Mouse (Mus musculus) retina, adult 2 months (tissue): Measurements from ENCODE around the gene Nrtn.
A peak's percentile ranks its signal among the peaks of the same experiment; 100 is the strongest.

Experiments used
- DNase-seq: peaks from one replicate; pipeline ENCODE4 v3.0.0-alpha.2; 2012; ENCODE audit warnings: low read depth, low spot score

Nrtn gene

GRCm38 (mm10) chr17:56757416-56758123, at the start of gene Nrtn:
Gene Nrtn (minus strand): TSS chr17:56757530.
- DNase-seq = peak; percentile 68

GRCm38 (mm10) chr17:56805784-56806183, 48.5 kb upstream of the Nrtn start:
- no peak for DNase-seq

GRCm38 (mm10) chr17:56804952-56805351, 47.6 kb upstream of the Nrtn start:
- no peak for DNase-seq

DNA sequence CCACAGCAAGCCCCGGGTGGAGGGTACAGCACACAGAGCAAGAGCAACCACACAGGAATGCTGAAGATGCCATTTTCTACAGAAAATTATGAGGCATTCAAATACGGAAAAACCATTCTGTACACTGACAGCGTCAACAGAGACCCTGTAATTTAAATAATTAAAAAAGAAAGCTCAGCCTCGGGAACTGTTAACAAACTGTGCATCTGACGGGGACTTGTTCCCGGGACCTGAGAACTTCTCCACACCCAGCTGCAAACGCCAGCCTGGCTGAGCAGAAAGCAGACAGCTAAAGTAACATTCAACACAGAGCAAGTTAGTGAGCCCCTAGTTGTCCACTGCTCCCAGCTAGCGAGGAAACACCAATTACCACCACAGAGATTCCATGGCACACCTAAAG, 44.7 kb upstream of the Nrtn start:
- DNase-seq = no peak

DNA sequence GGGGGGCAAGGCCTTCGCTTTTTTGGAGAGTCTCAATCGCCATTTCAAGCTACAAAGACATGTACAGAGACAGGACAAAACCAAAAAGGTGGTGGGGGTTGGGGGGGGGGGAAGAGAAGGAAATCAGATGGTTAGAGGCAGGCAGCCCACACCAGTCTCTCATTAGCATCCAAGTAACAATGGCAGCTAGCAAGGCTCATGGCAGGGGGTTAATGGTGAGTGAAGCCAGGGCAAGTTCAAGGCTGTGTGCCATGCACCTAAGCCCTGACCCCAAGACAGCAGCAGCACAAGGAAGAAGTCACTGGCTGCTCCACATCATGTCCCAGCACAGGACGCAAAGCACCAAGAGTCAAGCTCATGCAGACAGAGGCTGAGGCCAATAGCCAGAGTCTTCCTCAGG, 41.9 kb upstream of the Nrtn start:
- DNase-seq = no peak

DNA sequence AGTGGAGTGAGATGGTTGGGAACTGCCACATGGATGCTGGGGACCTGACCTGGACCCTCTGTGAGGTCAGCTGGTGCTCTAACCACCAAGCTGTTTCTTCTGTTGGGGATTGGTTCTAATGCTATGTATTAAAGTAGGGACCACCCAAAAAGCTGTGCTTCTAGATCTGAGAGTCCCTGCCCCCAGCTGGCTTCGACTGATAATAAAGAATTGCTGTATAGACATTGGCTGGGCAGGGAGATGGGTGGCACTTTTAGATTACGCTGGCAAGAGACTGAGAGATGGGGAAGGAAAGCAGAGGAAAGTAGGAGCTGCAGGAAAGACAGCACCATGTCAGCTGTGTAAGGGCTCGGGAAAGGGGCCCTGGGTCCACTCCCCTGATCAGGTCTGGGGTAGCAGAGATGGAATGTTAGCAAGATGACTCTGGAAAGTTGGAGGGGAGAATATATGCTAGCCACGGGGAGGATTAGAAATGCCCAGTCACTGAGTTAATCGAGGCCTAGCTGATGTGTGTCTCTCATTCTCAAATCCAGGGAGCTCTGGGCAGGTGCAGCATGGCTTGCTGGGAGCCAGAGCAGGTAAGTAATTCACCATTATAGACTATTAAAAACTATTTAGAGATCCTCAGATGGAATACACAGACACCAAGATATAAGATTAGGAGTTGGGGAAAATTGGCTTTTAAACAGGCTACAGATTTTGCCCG, 36.4 kb upstream of the Nrtn start:
- DNase-seq = no peak

DNA sequence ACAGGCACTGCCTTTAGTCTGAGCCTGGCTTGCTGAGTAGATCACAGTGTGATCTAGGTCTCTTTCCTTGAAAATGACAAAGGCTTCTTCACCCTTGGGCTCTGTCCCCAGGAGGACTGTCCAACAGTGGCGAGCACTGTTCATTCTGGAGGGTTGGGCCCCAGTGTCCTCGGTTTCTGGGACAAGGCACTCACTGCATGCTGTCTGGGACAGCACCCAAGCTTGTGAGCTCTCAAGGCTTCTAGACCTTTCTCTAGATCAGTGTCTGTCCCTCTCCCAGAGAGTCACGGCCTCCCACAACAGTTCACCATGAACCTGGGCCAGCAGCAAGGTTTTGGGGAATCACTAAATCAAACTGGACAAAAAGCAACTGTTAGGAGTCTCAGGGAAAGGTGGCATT, 35.3 kb upstream of the Nrtn start:
- no peak for DNase-seq

DNA sequence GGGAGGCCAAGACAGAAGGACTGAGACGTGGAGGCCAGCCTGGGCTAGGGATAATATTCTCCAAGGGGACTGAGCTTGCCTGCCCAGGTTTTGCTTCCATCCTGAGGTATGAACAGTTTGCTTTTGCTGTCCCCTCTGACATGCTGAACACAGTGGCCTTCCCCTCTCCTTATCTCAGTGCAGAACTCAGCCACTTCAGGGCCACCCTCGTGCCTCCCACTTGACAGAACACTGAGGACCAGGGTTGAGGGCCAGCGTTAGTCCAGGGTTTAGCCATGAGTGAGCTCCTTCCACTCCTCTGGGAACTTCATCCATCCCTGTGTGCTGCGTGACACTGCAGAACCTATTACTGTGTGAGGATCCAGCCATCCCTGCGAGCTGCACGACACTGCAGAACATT, 32.0 kb upstream of the Nrtn start:
- no peak for DNase-seq

DNA sequence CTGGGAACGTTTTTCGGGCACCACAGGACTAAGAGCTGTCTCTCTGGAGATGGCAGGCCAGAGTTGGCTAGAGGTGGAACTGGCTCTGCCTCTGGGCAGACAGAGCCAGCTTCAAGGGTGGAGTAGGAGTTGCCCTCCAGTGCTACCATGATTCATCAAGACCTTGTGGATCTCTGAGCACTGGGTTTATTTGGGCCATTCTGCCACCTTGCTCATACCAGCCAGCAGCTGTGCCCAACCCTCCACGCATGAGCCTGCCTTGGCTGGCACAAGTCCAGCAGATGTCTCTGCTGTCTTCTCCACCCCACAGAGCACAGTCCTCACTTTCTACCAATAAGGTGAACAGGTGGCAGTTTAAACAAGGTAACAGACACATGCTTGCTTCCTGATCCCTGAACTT, 31.6 kb upstream of the Nrtn start:
- DNase-seq = no peak

GRCm38 (mm10) chr17:56780291-56780978, 23.1 kb upstream of the Nrtn start:
- no peak for DNase-seq

GRCm38 (mm10) chr17:56778779-56779362, 21.5 kb upstream of the Nrtn start:
- DNase-seq = no peak

DNA sequence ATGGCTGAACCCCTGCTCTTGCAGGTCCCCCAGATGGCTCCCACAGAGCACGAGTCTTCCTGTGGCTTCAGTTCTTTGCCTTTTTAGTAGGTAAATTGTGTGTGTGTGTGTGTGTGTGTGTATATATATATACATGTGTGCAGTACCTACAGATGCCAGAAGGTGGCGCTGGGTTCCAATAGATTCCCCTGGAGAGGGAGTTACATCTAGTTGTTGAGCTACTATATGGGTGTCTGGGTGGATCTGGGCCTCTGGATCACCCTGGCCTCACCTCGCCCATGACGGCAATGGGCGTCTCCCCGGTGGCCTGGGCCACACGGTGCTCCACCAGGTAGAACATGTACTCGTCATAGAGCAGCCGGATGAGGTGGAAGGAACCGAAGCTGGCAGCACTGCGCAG, 20.2 kb upstream of the Nrtn start:
- DNase-seq = no peak

DNA sequence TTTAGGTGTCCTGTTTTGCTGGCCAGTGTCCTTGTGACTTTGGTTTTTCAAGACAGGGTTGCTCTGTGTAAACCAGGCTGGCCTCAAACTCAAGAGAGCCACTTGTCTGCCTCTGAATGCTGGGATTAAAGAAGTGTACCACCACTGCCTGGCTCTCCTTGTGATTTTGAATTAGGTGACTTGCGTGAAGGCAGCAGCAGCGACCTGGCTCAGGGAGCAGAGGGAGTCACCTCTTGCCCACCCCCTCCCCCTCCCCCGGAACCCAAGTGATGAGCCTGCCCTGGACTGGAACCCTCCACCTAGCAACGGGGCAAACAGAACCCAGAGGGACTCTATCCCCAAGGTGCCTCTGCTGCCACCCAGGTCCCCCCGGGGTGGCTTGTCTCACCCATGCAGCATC, 12.6 kb upstream of the Nrtn start, which contains the start of gene Prr22:
Gene Prr22 (plus strand): TSS at position 301 of the 400 bp plus-strand sequence.
- no peak for DNase-seq

- no peak for DNase-seq
Observed at GRCm38 (mm10) chr17:56768941-56769340, 11.6 kb upstream of the Nrtn start.

DNA sequence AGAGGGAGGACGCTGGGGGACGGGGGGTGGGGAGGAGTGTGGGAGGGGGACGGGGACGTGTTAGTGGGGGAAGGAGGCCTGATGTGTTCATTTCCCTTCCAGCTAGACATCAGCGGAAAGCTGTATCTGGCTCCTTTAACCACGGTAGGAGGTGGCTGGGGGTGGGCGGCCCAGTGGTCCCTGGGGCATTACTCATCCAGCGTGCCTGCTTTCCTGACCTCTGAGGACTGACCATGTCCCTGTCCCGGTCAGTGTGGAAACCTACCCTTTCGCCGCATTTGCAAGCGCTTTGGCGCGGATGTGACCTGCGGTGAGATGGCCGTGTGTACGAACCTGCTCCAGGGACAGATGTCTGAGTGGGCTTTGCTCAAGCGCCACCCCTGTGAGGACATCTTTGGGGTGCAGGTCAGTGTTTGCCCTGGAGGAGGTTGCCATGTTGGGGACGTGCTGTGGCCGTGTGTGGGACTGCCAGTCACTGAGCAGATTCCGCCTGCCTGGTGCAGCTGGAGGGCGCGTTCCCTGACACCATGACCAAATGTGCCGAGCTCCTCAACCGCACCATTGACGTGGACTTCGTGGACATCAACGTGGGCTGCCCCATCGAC, 10.3 kb upstream of the Nrtn start:
- DNase-seq = no peak

GRCm38 (mm10) chr17:56766631-56767405, 9.5 kb upstream of the Nrtn start:
- DNase-seq = no peak

- no peak for DNase-seq
Observed at GRCm38 (mm10) chr17:56765431-56765830, 8.1 kb upstream of the Nrtn start.

DNA sequence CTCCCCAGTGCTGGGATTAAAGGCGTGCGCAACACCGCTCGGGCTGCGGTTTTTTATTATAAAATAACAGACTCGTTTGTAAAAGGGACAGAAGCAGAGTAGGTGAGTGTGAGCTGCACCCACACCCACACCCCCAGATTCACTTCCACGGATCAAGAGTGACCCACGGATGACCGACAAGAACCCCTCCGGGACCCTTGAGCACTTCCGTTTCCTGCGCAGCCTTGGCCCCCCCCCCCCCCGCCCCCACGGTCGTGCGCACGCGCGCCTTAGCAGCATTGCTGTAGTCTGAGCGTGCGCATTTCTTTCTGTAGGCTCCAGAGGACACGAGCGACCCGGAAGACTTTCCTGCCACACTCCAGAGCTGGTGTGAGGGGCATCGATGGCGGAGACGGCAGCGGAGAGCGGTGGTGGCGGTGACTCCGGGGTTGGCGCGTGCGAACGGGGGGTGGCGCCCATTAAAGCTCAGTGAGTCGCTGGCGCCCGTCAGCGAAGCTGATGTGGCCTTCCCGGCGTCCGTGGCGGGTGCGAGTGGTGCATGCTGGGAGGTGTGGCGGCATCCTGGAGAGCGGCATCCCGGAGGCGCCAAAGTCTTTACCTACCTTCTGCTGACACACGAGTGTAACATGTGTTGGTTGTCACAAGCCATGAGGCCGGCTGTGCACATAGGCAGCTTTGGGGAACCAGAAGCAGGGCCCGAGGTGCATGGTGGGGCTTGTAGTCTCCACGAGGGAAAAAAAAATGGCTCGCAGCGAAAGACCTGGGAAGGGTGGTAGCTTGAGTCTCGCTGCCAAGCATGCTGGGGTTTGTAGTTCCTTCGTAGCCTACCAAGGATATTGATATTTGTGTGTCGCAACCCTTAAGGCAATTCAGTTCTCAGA, 7.4 kb upstream of the Nrtn start, which contains the start of gene Dus3l:
Gene Dus3l (plus strand): TSS at position 284 of the 881 bp plus-strand sequence.
- peak; percentile 77 for DNase-seq

DNA sequence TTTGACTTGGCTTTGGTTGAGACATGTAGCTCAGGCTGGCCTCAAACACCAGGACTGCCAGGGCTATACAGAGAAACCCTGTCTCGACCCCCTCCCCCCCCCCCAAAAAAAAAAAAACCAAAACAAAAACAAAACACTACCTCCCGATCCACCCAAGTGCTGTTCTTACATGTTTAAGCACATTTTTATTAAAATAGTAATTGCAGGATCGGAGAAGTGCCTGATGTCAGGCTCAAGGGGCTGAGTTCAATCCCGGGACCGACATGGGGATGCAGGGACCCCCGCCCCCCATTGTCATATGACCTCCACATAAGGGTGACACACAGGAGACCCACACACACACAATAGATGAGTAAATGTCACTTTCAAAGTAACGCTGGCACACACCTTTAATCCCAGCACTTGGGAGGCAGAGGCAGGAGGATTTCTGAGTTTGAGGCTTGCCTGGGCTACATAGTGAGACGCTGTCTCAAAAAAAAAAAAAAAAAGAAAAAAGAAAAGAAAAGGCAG, 6.5 kb upstream of the Nrtn start:
- DNase-seq = no peak
